Mouse (Mus musculus) embryo, embryonic 10.5 days (tissue): ENCODE measurements at regions not wholly inside any gene's neighbourhood (a gene's known extent, or its start where the extent isn't known, plus 50 kb on each side); places are given as distances from the start of the nearest gene placed in this dataset.

ENCODE experiments used
- DNase-seq: peaks from one replicate; pipeline ENCODE4 v3.0.0-alpha.2; 2015; ENCODE audit warnings: low spot score

GRCm38 (mm10) chr13:97448123-97448522 lies 207.2 kb downstream of the Enc1 start:
- DNase-seq, result no peak

GRCm38 (mm10) chr13:97443731-97444428 lies 203.0 kb downstream of the Enc1 start:
- no peak for DNase-seq

- no peak for DNase-seq
These were observed 201.9 kb downstream of the Enc1 start for GRCm38 (mm10) chr13:97442806-97443205.

GRCm38 (mm10) chr13:97442283-97442682 lies 201.4 kb downstream of the Enc1 start:
- peak; percentile 61 for DNase-seq

GRCm38 (mm10) chr13:97441803-97442202 lies 200.9 kb downstream of the Enc1 start:
- DNase-seq, result no peak

- DNase-seq, result peak; percentile 56
These were observed 198.5 kb downstream of the Enc1 start for GRCm38 (mm10) chr13:97439216-97439979.

GRCm38 (mm10) chr13:97438692-97439091 lies 197.8 kb downstream of the Enc1 start:
- DNase-seq, result no peak

GRCm38 (mm10) chr13:97438277-97438676 lies 197.4 kb downstream of the Enc1 start:
- DNase-seq, result no peak

- no peak for DNase-seq
These were observed 195.9 kb downstream of the Enc1 start for GRCm38 (mm10) chr13:97436719-97437350.

- peak; percentile 91 for DNase-seq
These were observed 195.2 kb downstream of the Enc1 start for GRCm38 (mm10) chr13:97435865-97436718.

GRCm38 (mm10) chr13:97434961-97435864 lies 194.3 kb downstream of the Enc1 start:
- DNase-seq, result peak; percentile 77

GRCm38 (mm10) chr13:97434167-97434566 lies 193.3 kb downstream of the Enc1 start:
- no peak for DNase-seq

- DNase-seq, result no peak
These were observed 191.7 kb downstream of the Enc1 start for GRCm38 (mm10) chr13:97432627-97433026.

GRCm38 (mm10) chr13:97430885-97431284 lies 190.0 kb downstream of the Enc1 start:
- no peak for DNase-seq

GRCm38 (mm10) chr13:97428163-97428562 lies 187.3 kb downstream of the Enc1 start:
- peak; percentile 53 for DNase-seq

GRCm38 (mm10) chr13:97427537-97427936 lies 186.6 kb downstream of the Enc1 start:
- no peak for DNase-seq

GRCm38 (mm10) chr13:97425731-97426130 lies 184.8 kb downstream of the Enc1 start:
- DNase-seq, result no peak

GRCm38 (mm10) chr13:97423911-97424310 lies 183.0 kb downstream of the Enc1 start:
- no peak for DNase-seq

- no peak for DNase-seq
These were observed 182.5 kb downstream of the Enc1 start for GRCm38 (mm10) chr13:97423298-97423817.

- no peak for DNase-seq
These were observed 182.0 kb downstream of the Enc1 start for GRCm38 (mm10) chr13:97422897-97423296.

GRCm38 (mm10) chr13:97421831-97422230 lies 180.9 kb downstream of the Enc1 start:
- DNase-seq, result no peak
